Mouse (Mus musculus) heart, embryonic 13.5 days (tissue): ENCODE data around the gene Dlg2. TPM values are rescaled to one million over a fixed set of nuclear protein-coding genes. Genes with fewer than 3 reads are reported as not detected.

Experiments
- ATAC-seq: fragments of 200-750 bp; cut with Nextera tagmentation; 2 replicates; pipeline ENCODE4 v1.8.0; 2017; ENCODE audit warnings: moderate TSS enrichment; ENCODE audit not compliant: insufficient number of reproducible peaks, low FRiP score, low TSS enrichment; ENCODE audit errors: extremely low read depth
- H3K27ac ChIP-seq: fragments of 300-500 bp; sonication (generic); replicated peaks from 2 replicates; pipeline ENCODE4 v1.5.1; 2015; ENCODE audit warnings: moderate library complexity, mild to moderate bottlenecking, inconsistent platforms
- H3K27me3 ChIP-seq: fragments of 300-500 bp; sonication (generic); replicated peaks from 2 replicates; pipeline ENCODE4 v1.6.1; 2015; ENCODE audit warnings: mild to moderate bottlenecking, inconsistent platforms
- H3K36me3 ChIP-seq: fragments of 300-500 bp; sonication (generic); 2 replicates; pipeline ENCODE4 v1.6.1; 2015; ENCODE audit warnings: mild to moderate bottlenecking, inconsistent platforms
- H3K4me1 ChIP-seq: fragments of 300-500 bp; sonication (generic); 2 replicates; pipeline ENCODE4 v1.6.1; 2015; ENCODE audit warnings: inconsistent platforms
- H3K4me2 ChIP-seq: fragments of 300-500 bp; sonication (generic); 2 replicates; pipeline ENCODE4 v1.6.1; 2015; ENCODE audit warnings: inconsistent platforms, mild to moderate bottlenecking, moderate library complexity
- H3K4me3 ChIP-seq: fragments of 300-500 bp; sonication (generic); 2 replicates; pipeline ENCODE4 v1.5.1; 2015; ENCODE audit warnings: moderate library complexity, mild to moderate bottlenecking, inconsistent platforms
- H3K9ac ChIP-seq: fragments of 300-500 bp; sonication (generic); 2 replicates; pipeline ENCODE4 v1.6.1; 2015; ENCODE audit warnings: inconsistent platforms, mild to moderate bottlenecking, moderate library complexity
- H3K9me3 ChIP-seq: fragments of 300-500 bp; sonication (generic); 2 replicates; pipeline ENCODE4 v1.6.1; 2016; ENCODE audit warnings: inconsistent platforms
- WGBS: fragments of 180-500 bp; shearing (Covaris S2); methylation state at CpG from one replicate; pipeline ENCODE4 v1.1.7; 2015; ENCODE audit warnings: mixed read lengths; 5-methylcytosine and 5-hydroxymethylcytosine counted together
- polyA plus RNA-seq: library from polyadenylated mRNA; unstranded; fragments of >200 nt; fragmentation: Nextera tagmentation; extraction: Ambion mirVana; gene quantifications from 2 replicates; pipeline ENCODE4 v1.2.1, GENCODE M21; 2015

Gene Dlg2
- polyA plus RNA-seq, 1 experiment from 2014 or later = 7.2 TPM

DNA sequence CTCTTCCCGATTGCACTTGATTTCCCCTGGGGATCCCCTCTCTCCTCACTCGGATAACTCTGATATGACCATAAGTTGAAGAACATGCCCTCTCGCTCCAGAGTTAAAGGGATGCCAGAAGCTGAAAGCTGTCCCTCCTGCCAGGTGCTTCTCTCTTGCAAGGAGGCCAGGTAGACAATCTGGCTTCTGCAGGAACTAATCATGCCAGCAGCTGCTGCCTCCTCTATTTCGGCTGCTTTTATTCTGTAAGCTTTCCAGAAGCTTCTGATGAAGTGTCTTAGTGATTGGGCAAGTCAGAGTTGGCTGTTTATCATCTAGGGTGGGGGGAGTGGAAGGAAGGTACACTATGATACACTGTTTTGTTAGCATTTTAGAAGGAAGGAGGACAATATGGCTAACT, 1127.1 kb downstream of the Dlg2 start:
- H3K27ac ChIP-seq = no peak overlapping the region
- H3K4me3 ChIP-seq = no peak overlapping the region
- H3K27me3 ChIP-seq = no peaks in the 10 kb centered on the region
- 51% methylated on average over 4 of the region's 4 CpGs for WGBS
- H3K9ac ChIP-seq = no peak overlapping the region
- no peaks in the 10 kb centered on the region for H3K9me3 ChIP-seq
- ATAC-seq = no peak
- H3K36me3 ChIP-seq = no peaks in the 10 kb centered on the region
- no peaks in the 10 kb centered on the region for H3K4me1 ChIP-seq
- H3K4me2 ChIP-seq = no peak overlapping the region

DNA sequence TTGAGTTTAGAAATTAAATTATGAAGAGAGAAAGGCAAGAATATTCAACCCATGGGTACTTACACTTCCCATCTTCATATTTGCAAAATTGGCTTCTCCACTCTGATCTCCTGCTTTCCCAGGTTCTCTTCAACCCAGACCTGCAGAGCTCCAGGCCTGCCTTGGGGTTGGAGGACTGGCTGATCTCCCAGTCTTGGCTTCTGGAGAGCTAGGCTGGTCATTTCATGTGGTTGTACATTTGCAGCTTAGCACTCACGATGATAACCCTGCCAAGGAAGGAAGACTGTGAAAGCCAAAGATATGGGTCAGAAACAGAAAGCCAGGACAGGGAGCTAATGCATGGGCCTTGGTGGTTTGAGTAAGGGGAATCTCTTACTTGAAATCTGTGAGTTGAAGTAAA, 1176.6 kb downstream of the Dlg2 start:
- no peak overlapping the region for H3K4me2 ChIP-seq
- no peaks in the 10 kb centered on the region for H3K9me3 ChIP-seq
- H3K9ac ChIP-seq = no peak overlapping the region
- H3K4me1 ChIP-seq = no peaks in the 10 kb centered on the region
- no peak overlapping the region for H3K4me3 ChIP-seq
- no peaks in the 10 kb centered on the region for H3K36me3 ChIP-seq
- 46% methylated on average over 1 of the region's 1 CpGs for WGBS
- no peak overlapping the region for H3K27ac ChIP-seq
- ATAC-seq = no peak
- no peaks in the 10 kb centered on the region for H3K27me3 ChIP-seq

DNA sequence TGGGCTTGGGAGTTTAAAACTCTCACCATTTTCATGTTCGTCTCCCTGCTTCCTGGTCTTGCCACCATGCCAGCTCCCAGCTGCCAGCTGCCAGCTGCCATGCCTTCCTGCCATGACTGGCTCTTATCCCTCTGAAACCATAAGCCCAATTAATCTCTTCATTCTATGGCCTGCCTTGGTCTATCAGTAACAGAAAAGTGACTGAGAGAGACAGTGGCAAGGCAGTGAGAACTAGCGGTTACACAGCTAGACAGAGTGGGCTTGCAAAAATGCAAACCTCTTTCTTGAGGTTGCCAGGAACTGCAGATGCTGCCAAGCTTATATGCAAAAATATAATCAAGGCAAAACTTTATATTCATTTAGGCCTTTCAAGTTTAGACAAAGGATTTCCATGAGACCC, 1183.0 kb downstream of the Dlg2 start:
- no peaks in the 10 kb centered on the region for H3K4me1 ChIP-seq
- H3K4me3 ChIP-seq = no peak overlapping the region
- H3K9me3 ChIP-seq = no peaks in the 10 kb centered on the region
- WGBS = 59% methylated on average over 2 of the region's 2 CpGs
- no peak overlapping the region for H3K4me2 ChIP-seq
- H3K36me3 ChIP-seq = no peaks in the 10 kb centered on the region
- ATAC-seq = no peak
- H3K27me3 ChIP-seq = no peaks in the 10 kb centered on the region
- H3K9ac ChIP-seq = no peak overlapping the region
- H3K27ac ChIP-seq = no peak overlapping the region

DNA sequence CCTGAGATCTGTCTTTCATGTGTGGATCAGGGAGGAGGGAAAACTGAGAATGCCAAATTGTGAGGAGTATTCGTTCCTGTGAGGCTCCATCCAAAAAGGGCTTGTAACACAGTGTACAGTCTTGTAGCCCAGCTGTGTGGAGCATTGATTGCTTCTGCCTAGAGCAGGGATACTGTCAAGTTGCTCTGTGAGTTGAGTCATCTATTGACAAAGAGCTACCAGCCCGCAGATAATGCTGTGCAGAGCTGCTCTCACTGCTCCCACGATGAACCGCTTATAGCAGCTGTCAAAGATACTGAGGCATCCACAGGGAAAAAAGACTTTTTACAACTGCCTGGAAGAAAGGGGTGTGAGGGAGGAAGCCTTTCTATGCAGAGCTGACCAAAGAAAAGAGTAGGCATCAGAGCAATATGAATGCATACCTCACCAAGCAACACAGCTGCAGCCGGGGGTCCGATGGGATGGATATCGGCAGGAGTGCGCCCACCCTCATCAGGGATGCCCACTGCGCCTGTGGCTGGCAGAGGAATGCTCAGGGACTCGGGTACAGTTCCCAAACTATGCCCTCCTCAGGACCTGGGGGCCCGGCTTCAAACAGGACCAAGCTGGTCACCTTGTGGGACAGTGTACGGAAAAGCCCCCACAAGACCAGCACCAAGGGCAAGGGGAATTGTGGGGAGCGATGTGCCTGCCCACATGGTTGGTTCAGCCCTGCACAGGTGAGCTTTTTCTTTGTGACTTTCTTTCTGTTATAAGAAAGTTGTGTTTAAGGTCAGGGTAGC, 1196.0 kb downstream of the Dlg2 start:
- Histone ChIP-seq H3K4me3 (no peak overlapping the region), H3K4me2 (no peak overlapping the region), H3K9ac (no peak overlapping the region), H3K36me3 (no peaks in the 10 kb centered on the region), H3K27me3 (no peaks in the 10 kb centered on the region), H3K27ac (no peak overlapping the region), H3K9me3 (no peaks in the 10 kb centered on the region), H3K4me1 (no peaks in the 10 kb centered on the region)
- no peak for ATAC-seq
- 58% methylated on average over 13 of the region's 13 CpGs for WGBS

DNA sequence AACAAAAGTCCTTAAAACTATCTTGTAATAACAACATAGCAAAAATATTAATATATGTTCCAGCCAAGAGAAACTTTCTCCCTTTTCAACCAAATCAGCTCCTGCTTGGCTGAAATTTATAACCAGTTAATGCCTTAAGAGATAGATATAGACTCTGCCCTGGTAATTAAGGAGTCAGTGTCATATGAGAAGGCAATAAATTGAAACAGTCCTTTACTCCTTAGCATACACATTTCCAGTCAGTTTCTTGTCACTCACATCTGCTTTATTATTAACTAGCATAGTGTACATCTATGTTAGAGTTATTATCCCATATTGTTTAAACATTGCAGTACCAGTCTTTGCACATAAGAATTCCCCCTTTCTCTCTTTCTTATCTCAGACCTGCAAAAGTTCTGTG, 1197.9 kb downstream of the Dlg2 start:
- Histone ChIP-seq H3K27me3 (no peaks in the 10 kb centered on the region), H3K36me3 (no peaks in the 10 kb centered on the region), H3K9ac (no peak overlapping the region), H3K4me2 (no peak overlapping the region), H3K27ac (no peak overlapping the region), H3K4me3 (no peak overlapping the region), H3K4me1 (no peaks in the 10 kb centered on the region), H3K9me3 (no peaks in the 10 kb centered on the region)
- ATAC-seq = no peak

DNA sequence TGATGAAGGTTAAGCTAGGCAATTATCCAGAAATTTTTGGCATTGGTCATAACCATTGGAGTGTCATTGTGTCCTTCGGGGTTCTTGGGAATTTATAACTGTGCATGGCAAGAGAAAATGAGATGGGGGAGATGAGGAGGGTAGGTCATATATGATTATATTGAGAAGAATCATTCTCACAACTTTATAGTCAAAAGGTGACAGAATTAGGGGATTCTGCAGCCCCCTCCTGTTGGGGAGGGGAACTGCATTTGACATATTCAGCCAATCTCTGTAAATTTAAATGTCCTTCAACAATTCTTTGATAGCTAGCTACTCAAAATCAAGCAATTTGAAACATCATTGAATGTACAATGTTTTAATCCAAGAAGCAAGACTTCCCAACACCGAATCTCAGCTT, 1201.5 kb downstream of the Dlg2 start:
- Histone ChIP-seq H3K4me2 (no peak overlapping the region), H3K9me3 (no peaks in the 10 kb centered on the region), H3K4me1 (no peaks in the 10 kb centered on the region), H3K27ac (no peak overlapping the region), H3K27me3 (no peaks in the 10 kb centered on the region), H3K4me3 (no peak overlapping the region), H3K9ac (no peak overlapping the region), H3K36me3 (no peaks in the 10 kb centered on the region)
- 48% methylated on average over 2 of the region's 2 CpGs for WGBS
- ATAC-seq = no peak

DNA sequence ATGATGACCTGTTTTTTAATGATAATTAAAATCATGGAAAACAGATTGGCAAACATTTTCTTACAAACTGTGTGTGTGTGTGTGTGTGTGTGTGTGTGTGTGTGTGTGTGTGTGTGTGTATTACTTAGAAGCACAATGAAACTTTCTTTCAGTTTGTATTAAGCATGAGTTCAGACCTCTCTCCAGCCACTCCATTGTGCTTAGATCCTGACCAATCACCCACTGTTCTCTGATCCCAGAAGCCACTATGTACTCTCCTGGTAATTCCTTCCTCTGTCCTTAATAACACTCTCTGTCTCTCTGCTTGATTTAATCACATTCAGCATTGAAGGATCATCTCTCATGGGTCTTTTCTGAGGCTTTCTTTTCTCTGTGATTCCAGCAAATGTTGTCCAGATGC, 1211.5 kb downstream of the Dlg2 start:
- no peak for ATAC-seq
- no peaks in the 10 kb centered on the region for H3K36me3 ChIP-seq
- no peak overlapping the region for H3K4me2 ChIP-seq
- no peak overlapping the region for H3K4me3 ChIP-seq
- no peaks in the 10 kb centered on the region for H3K4me1 ChIP-seq
- no peaks in the 10 kb centered on the region for H3K27me3 ChIP-seq
- H3K9ac ChIP-seq = no peak overlapping the region
- no peak overlapping the region for H3K27ac ChIP-seq
- H3K9me3 ChIP-seq = no peaks in the 10 kb centered on the region

DNA sequence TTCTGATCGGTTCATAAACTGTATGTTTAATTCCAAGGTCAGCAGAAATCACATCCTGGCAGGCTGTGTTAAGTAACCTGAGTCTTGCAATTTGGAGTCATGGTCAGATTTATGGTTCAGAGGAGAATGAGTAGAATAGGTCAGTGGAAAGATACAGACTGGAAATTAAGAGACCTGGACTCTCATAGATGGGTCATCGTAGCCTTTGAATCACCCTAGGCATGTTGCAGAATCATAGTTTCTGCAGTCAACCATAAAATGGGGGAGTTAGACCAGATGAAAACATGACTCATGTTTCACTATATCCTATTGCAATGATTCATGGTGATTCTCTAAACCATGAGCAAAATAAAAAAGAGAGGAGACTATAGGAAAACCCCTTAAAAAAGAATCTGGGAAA, 1213.4 kb downstream of the Dlg2 start:
- no peaks in the 10 kb centered on the region for H3K9me3 ChIP-seq

DNA sequence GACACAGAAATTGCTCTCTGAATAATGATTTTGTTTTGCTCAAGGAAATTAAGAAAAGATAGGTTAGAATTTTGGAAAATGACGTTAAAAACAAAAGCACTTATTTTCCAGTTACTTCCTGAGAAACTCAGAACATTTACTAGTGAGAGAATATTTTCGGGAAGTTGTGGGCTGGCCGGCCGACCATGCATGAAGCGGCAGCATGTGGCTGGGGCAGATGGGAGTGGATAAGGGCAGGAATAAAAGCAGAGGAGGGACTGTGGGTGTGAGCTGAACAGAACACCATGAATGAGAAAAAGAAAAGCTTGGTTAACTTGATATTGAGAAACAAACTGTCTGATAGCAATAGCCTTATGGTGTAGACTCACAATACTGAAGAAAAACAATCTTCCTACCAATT, 1233.4 kb downstream of the Dlg2 start:
- Histone ChIP-seq H3K9ac (no peak overlapping the region), H3K4me2 (no peak overlapping the region), H3K36me3 (no peaks in the 10 kb centered on the region), H3K9me3 (no peaks in the 10 kb centered on the region), H3K27ac (no peak overlapping the region), H3K4me3 (no peak overlapping the region), H3K4me1 (no peaks in the 10 kb centered on the region), H3K27me3 (no peaks in the 10 kb centered on the region)
- WGBS = 71% methylated on average over 5 of the region's 5 CpGs
- ATAC-seq = no peak

More for the DNA sequence above, 1213.4 kb downstream of the Dlg2 start:
- no peak overlapping the region for H3K4me3 ChIP-seq
- H3K27ac ChIP-seq = no peak overlapping the region
- no peaks in the 10 kb centered on the region for H3K36me3 ChIP-seq
- no peaks in the 10 kb centered on the region for H3K4me1 ChIP-seq
- no peak overlapping the region for H3K4me2 ChIP-seq
- H3K27me3 ChIP-seq = no peaks in the 10 kb centered on the region
- no peak for ATAC-seq
- WGBS = 79% methylated on average over 2 of the region's 2 CpGs
- H3K9ac ChIP-seq = no peak overlapping the region

DNA sequence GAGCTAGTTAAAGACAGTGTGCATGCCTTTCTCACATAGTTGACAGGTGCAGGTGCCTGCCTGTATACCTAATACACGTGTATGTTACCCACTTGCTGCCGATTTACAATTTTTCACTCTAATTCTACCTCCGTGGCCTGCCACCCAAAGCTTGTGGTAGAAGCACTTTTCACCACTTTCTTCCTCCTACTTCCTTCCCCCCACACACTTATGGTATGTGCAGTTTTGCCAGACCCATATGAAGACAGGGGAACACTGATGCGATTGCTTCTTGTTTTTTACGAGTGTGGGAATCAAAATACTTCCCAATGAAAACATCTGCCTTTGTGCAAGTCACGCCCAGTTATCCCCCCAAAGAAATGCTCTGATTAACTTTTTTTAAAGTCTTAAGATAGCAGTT, 1234.7 kb downstream of the Dlg2 start:
- WGBS = 68% methylated on average over 6 of the region's 6 CpGs
- H3K27me3 ChIP-seq = no peaks in the 10 kb centered on the region
- H3K9ac ChIP-seq = no peak overlapping the region
- H3K4me2 ChIP-seq = no peak overlapping the region
- H3K4me1 ChIP-seq = no peaks in the 10 kb centered on the region
- H3K27ac ChIP-seq = no peak overlapping the region
- ATAC-seq = no peak
- no peaks in the 10 kb centered on the region for H3K36me3 ChIP-seq
- H3K4me3 ChIP-seq = no peak overlapping the region
- H3K9me3 ChIP-seq = no peaks in the 10 kb centered on the region

DNA sequence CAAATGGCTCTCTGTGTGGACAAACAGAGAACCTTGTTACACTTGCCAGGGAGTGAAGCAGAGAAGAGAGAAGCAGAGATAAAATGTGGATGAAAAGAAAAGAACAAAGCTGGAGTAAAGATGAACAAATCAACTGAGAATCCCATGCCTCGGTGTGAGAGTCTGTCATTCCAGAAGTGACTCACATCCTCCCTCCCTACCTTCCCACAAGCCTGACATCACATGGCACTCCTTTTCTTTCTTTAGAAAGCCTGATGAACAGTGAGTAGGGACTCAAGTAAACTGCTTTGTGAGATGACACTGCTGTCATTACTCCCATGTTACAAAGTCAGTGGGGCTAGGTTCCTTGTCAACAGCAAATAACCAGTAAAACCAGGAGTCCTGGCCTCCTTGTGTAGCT, 1239.3 kb downstream of the Dlg2 start:
- Histone ChIP-seq H3K4me1 (no peaks in the 10 kb centered on the region), H3K27ac (no peak overlapping the region), H3K9me3 (no peaks in the 10 kb centered on the region), H3K36me3 (no peaks in the 10 kb centered on the region), H3K27me3 (no peaks in the 10 kb centered on the region), H3K4me2 (no peak overlapping the region), H3K9ac (no peak overlapping the region), H3K4me3 (no peak overlapping the region)
- ATAC-seq = no peak
- WGBS = 37% methylated on average over 1 of the region's 1 CpGs

DNA sequence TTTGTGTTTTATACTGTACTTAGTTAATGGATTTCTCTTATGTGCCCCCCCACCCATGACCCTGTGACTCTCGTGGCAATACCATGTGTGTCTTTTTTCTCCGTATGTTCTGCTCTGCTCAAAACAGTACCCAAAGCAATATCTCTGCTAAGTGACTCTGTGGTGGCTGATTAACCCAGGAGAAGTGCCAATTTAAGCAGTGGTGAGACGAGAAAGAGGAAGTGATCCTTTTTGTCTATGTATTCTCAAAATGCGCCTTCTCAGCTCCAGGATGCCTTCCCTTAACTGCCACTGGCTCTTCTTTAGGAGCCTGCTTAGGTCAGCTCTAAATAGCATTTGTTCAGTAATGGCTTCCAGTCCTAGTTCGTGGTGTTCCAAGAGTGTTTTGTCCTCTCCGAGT, 1240.2 kb downstream of the Dlg2 start:
- 64% methylated on average over 6 of the region's 6 CpGs for WGBS
- H3K36me3 ChIP-seq = no peaks in the 10 kb centered on the region
- no peaks in the 10 kb centered on the region for H3K9me3 ChIP-seq
- no peak for ATAC-seq
- H3K4me3 ChIP-seq = no peak overlapping the region
- no peak overlapping the region for H3K9ac ChIP-seq
- H3K27ac ChIP-seq = no peak overlapping the region
- no peak overlapping the region for H3K4me2 ChIP-seq
- no peaks in the 10 kb centered on the region for H3K27me3 ChIP-seq
- no peaks in the 10 kb centered on the region for H3K4me1 ChIP-seq
